Mouse (Mus musculus) monocyte, adult 2 months (primary cell): Measurements from ENCODE around the gene Fcf1.
A peak's percentile ranks its signal among the peaks of the same experiment; 100 is the strongest.

Experiments used
- DNase-seq, 2 experiments: peaks; one replicate each; pipeline ENCODE4 v3.0.0; 2022; ENCODE audit warnings: low spot score in 2 of 2, low read depth in 1 of 2

Fcf1 gene

GRCm38 (mm10) chr12:84970428-84971096 lies at the start of gene Fcf1, which contains the start of gene Arel1:
TSS of gene Fcf1 (plus strand) at chr12:84970897.
TSS of gene Arel1 (minus strand) at chr12:84970900.
- DNase-seq, result peak; percentile 59 to 79

- no peak for DNase-seq
Measured at GRCm38 (mm10) chr12:84921881-84922419, 48.7 kb upstream of the Fcf1 start.

DNA sequence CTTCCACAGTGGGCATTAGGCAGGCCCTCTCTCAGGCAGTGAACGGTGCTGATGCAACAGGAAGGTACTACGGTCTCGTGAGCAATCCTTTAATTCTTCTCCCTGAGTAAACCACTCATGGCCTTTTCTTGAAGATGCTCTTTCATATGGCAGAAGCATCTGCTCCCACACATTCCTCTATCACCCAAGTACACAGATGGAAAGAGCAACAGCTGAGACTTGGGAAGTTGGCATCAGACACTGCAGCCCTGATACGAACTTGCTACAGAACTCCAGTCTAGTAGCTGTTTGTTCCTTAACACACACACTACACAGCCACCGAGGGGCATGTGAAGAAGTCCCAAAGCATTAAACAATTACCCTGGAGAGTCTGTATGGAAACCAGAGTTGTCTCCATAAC lies 46.4 kb upstream of the Fcf1 start:
- DNase-seq, result no peak

DNA sequence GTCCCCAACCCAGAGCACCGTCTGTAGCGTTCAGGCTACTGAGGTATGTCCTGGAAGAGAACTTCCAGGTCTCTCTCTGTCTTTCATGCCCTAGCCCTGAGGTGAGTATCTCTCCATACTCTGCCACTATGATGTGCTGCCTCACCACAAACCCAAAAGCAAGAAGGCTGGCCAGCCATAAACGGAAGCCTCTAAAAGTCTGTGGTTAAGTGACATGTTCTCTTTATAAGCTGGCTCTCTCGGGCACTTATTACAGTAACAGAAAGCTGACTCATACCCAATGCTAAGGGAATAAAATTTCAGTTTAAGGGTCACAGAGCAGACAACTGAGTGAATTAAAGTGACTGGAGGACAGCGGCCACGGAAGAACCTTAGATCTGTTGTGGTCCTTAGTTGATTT lies 44.2 kb upstream of the Fcf1 start:
- DNase-seq, result no peak

DNA sequence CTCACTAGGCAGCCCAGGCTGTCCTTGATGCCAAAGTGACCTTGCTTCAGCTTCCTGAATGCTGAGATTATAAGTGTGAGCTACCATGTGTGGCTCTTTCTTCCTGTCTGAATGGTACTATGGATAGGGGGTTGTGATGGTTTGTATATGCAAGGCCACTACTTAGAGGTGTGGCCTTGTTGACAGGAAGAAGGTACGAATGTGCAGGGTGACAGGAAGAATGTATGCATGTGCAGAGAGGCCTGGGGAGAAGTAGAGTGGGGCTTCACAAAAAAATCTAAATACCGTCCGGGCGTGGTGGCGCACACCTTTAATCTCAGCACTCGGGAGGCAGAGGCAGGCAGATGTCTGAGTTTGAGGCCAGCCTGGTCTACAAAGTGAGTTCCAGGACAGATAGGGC lies 38.5 kb upstream of the Fcf1 start:
- no peak for DNase-seq

- DNase-seq, result no peak
Measured at GRCm38 (mm10) chr12:84935343-84935742, 35.4 kb upstream of the Fcf1 start.

- no peak for DNase-seq
Measured at GRCm38 (mm10) chr12:84939117-84939516, 31.6 kb upstream of the Fcf1 start.

- DNase-seq, result no peak
Measured at GRCm38 (mm10) chr12:84940343-84940742, 30.4 kb upstream of the Fcf1 start.

DNA sequence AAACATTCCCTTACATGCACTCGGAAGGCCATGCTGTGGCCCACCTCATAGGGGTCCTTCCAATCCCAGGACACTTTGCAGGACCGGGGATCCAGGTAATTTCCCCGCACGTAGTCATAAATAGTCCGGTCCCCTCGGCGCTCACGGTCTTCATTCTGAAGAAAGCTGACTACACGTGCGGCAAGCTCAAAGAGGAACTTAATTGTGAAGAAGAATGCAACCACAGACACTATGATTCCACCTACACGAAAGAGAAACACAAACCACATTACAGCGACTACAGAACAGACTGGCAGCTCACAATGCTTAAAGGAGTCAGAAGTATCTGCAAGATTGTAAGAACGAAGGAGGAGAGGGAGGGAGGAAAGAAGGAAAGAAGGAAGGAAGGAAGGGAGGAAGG lies 29.0 kb upstream of the Fcf1 start:
- DNase-seq, result no peak

GRCm38 (mm10) chr12:84943006-84943952 lies 27.4 kb upstream of the Fcf1 start:
- no peak for DNase-seq

DNA sequence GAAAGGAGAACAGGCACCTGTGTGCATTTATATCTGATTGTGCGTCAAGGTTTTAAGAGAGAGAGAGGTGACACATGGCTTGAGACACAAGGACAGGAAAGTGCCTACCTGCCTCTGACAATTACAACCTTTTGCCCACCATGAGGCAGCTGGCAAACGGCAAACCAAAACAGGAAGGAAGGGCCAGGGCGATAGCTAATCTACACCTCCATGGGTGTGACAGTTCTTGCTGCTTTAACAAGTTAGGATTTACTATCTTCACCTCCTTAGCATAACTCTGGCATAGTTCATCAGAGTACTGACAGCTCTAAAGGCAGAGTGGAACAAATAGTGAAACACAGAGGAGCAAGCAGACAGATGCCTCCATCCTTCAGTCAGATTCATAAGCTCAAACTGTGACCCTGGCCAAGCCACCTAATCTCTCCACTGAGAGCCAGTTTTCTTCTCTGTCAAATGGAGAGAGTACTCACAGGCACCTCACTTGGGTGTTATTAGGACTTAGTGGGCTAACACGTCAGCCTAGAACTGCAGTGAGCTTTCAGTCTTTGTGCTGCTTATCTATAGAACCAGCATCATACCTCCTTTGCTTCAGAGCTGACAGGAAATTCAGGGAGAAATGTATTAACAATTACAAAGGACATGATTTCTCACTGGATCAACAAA lies 26.4 kb upstream of the Fcf1 start:
- no peak for DNase-seq

DNA sequence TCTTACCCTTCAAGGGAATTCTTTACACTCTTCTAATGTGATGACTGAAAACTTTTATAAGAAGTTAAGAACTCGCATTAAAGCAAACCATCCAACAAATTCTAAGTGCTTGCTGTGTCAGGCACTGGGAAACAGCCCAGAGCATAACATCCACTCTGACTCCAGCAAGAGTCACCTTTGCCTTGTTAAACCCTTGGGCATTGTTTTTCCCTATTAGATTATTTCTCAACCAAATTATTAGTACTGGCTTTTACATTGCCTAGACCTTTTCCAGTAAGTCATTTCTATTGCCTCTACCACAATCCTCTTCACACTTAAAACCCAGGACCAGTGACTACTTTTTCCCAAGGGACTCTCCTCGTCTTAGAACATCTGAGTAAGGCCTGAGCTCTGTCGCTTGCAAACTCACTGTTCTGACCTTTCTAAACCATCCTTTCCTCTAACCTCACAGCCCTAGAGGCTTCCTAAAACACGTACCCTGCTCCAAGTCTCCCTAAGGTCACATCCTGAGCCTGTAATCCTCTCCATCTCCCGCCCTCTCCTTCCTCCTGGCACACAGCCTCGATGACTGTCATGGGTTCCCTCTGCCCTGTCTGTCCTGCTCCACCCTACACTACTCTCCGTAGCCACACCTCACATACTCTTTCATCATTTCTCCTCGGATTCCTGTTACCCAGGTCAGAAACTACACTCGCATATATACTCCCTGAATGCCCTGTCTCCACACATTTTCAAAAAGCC lies 25.7 kb upstream of the Fcf1 start:
- no peak for DNase-seq

DNA sequence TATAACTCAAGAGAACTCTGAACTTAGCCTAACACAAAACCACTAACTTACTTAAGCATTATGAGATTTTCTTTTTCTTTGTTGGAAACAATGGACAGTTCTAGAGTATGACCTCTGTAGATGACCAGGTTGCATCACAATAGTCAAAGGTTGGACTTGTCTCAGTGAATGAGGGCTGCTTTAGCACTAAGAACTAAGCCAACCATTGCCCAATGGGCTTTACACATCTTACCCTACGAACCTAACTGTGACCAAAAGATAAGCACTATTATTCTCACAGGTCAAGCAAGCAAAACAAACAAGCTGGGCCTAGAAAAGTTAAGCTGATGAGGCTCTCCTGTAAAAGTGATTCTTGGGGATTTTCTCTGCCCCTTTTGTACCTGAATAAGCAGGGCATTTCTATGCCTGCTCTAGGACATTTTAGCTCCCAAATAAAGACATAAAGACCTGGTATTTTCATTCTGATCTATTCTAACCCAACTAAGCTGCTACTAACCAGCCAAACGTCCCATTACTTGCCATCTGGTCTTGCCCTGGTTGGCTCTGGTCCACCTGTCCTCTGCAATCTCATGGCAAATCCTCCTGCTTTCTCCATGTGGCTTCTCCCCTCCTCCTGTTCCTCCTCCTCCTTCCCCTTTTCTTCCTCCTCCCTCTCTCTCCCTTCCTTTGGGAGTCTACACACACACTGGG lies 22.7 kb upstream of the Fcf1 start:
- no peak for DNase-seq

DNA sequence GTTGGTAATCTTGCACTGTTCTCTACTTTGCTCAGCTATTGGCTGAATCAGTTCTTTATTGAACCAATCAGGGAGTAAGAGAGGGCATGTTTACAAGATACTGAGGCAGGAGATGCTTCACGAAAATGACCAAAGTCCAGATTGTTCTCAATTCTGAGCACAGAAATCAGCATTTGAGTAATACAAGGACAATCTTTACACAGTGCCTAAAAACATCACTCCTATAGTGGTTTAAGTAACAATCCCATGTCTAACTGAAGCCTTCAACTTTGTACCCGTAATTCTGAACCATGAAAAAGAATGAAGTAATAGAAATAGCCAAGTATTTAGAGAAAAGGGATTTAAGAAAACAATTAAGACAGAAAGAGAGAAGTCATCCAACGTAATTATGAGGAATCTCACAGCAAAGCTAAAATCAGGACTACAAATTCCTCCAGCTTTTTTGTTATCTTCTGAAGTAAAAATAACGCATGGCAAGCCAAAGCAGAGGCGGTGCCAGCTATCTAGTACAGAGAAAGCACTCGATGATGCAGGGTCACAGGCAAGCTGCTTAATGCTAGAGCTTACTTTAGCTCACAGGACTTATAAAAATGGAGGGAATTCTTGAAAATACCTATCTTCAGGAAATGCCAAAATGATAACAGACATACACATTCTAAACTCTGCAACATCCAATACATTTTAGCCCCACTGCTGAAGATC lies 22.0 kb upstream of the Fcf1 start:
- DNase-seq, result no peak

- no peak for DNase-seq
Measured at GRCm38 (mm10) chr12:84950763-84951162, 19.9 kb upstream of the Fcf1 start.

DNA sequence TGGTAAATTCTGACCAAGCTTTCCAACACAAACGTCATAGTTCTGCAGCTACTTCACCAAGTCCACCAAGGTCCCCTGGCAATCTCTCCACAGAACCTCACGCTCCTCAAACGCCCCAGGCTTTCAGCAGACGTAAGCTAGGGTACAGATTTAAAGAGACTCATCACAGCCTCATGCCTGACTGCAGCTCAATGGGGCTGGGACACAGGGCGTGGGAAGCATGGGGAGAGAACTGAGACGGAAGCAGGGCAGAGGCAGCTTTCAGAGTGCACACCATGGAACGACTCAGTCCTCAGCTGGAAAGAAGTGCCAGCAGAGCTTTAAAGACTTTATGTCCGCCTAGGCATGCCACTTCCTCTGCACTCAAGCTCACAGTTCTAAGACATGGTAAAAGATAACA lies 19.2 kb upstream of the Fcf1 start:
- DNase-seq, result no peak

- no peak for DNase-seq
Measured at GRCm38 (mm10) chr12:84952351-84952750, 18.3 kb upstream of the Fcf1 start.

- DNase-seq, result no peak
Measured at GRCm38 (mm10) chr12:84956317-84956716, 14.4 kb upstream of the Fcf1 start.

DNA sequence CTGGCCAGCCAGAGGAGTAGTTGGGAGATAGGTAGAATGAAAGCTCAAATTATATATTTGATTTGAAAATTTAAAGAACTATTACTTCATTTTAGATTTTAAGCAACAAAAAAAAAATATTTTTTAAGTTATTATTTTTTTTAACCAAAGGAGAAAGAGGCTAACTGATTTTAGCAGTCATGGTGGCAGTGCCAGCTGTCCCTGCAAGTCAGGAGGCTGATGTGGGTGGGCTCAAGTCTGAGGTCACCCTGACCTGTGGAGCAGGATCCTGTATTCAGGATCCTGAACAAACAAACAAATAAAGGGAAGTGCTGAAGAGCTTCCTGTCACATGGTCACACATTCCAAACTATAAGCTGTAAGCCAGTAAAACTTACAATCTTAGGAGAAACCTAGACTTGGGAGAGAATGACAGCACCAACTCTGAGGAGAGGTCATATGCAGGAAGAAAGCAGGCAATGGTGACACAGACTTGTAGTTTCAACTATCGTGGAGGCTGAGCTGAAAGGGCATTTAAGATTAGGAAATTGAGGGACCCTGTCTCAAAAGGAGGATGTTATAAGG lies 11.8 kb upstream of the Fcf1 start:
- no peak for DNase-seq
